Mouse (Mus musculus) C2C12 (cell line): ENCODE data around the gene Hist1h3h. TPM values are rescaled to one million over a fixed set of nuclear protein-coding genes. Genes with fewer than 3 reads are reported as not detected.
A peak's percentile ranks its signal among the peaks of the same experiment; 100 is the strongest.
"Not testable (repeated sequence)": the region's sequence is repeated elsewhere in the genome, so short reads cannot be mapped to it uniquely, and the experiment has no call there.

Experiments
- H3K27me3 ChIP-seq: one replicate; pipeline ENCODE4 v1.6.1; 2011; ENCODE audit not compliant: control insufficient read depth, insufficient read depth, insufficient read length
- H3K36me3 ChIP-seq: one replicate; pipeline ENCODE4 v1.6.1; 2011; ENCODE audit not compliant: control insufficient read depth, insufficient read depth
- H3K4me3 ChIP-seq: one replicate; pipeline ENCODE4 v1.5.1; 2011; ENCODE audit warnings: mild to moderate bottlenecking, control low read depth; ENCODE audit not compliant: poor library complexity, insufficient read depth, severe bottlenecking
- H3K79me2 ChIP-seq: one replicate; pipeline ENCODE4 v1.6.1; 2011; ENCODE audit not compliant: control insufficient read depth, insufficient read depth
- H3K79me3 ChIP-seq: one replicate; pipeline ENCODE4 v1.6.1; 2011; ENCODE audit warnings: low read depth, control low read depth
- H3ac ChIP-seq: one replicate; pipeline ENCODE3; 2011; ENCODE audit warnings: low read depth; ENCODE audit not compliant: control insufficient read depth, insufficient read length
- CEBPB ChIP-seq: IDR thresholded peaks from one replicate; pipeline ENCODE4 v1.6.1; 2011; ENCODE audit warnings: low read depth, mild to moderate bottlenecking, control low read depth, moderate library complexity
- CTCF ChIP-seq: IDR thresholded peaks from one replicate; pipeline ENCODE4 v1.5.1; 2011; ENCODE audit not compliant: control insufficient read depth, insufficient read depth, insufficient read length
- FOSL1 ChIP-seq: IDR thresholded peaks from one replicate; pipeline ENCODE4 v1.8.0; 2011; ENCODE audit warnings: mild to moderate bottlenecking, low read length; ENCODE audit not compliant: poor library complexity, insufficient read depth, severe bottlenecking
- MAX ChIP-seq: IDR thresholded peaks from one replicate; pipeline ENCODE4 v1.6.1; 2011; ENCODE audit warnings: mild to moderate bottlenecking, control low read depth
- MYOD1 ChIP-seq: IDR thresholded peaks from one replicate; pipeline ENCODE4 v1.6.1; 2011; ENCODE audit warnings: low read depth; ENCODE audit not compliant: control insufficient read depth, insufficient read length
- MYOG ChIP-seq: IDR thresholded peaks from one replicate; pipeline ENCODE4 v1.6.1; 2011; ENCODE audit not compliant: control insufficient read depth, insufficient read length; ENCODE audit errors: extremely low read depth
- USF1 ChIP-seq: IDR thresholded peaks from one replicate; pipeline ENCODE4 v1.6.1; 2011; ENCODE audit warnings: low read depth, mild to moderate bottlenecking, control low read depth, moderate library complexity
- polyA plus RNA-seq: library from polyadenylated mRNA; unstranded; fragments of >200 nt; fragmentation: generic; extraction: Trizol; gene quantifications from one replicate; pipeline ENCODE4 v1.2.1, GENCODE M21; 2012; ENCODE audit warnings: missing spikeins

Hist1h3h gene
- polyA plus RNA-seq, 1 experiment = 15.6 TPM

DNA sequence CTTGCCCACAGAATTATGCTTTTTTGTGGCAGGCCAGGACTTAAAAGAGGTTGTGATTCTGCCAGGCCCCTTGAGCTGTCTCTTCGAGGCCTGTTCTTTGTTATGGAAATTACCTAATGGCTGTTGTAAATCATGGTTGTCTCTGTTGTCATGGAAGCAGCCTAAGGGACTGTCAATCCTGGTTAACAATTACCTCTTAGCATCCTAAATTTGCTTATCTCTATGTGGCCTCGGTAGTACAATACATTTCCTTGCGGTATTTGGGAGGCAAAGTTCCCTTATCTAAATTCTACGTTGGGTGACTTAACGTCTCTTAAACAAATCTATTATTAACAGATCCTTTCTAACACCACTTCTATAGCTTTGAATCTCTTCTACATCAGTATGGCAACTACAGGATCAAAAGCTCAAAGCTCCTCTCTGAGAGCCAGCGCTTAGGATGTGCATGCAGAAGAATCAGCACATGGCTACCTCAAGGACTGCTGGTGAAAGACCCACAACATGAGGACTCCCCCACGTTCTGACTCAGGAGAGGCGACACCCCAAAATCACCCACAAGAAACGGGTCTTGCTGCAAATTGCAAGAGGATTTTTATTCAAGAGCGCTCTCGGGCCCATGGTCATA, 10.6 kb downstream of the Hist1h3h start:
- H3ac ChIP-seq = no peak overlapping the region
- H3K27me3 ChIP-seq = no peaks in the 10 kb centered on the region
- H3K36me3 ChIP-seq = no peaks in the 10 kb centered on the region
- H3K79me2 ChIP-seq = no peaks in the 10 kb centered on the region
- no peaks in the 10 kb centered on the region for H3K79me3 ChIP-seq
- TF ChIP-seq MYOD1 (no peak), CEBPB (no peak), MYOG (no peak), CTCF (no peak), MAX (no peak), FOSL1 (no peak), USF1 (no peak)
- H3K4me3 ChIP-seq = no peak overlapping the region

DNA sequence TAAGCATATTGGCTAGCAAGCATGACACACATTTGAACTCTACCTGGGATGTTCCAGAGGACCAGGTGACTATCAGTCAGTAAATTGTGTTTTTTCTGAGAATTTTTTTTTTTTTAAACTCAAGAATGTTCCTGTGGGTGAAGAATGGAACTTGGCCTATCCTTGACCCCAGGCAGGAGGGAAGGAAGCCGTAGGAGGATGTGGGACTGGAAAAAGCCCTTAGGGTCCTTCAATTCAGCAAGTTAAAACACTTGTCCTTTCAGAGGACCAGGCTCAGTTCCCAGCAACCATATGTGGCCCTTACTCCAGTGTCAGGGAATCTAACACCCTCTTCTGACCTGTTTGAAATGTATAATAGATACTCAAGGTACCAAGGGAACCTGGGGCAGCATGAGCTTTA, 12.1 kb downstream of the Hist1h3h start:
- Histone ChIP-seq H3K4me3 (no peak overlapping the region), H3K36me3 (no peaks in the 10 kb centered on the region), H3K79me2 (no peaks in the 10 kb centered on the region), H3ac (no peak overlapping the region), H3K27me3 (no peaks in the 10 kb centered on the region), H3K79me3 (no peaks in the 10 kb centered on the region)
- no peak for TF ChIP-seq MYOD1
- no peak for TF ChIP-seq MYOG
- TF ChIP-seq FOSL1 = no peak
- no peak for TF ChIP-seq CEBPB
- TF ChIP-seq USF1 = no peak
- no peak for TF ChIP-seq CTCF
- TF ChIP-seq MAX = no peak

DNA sequence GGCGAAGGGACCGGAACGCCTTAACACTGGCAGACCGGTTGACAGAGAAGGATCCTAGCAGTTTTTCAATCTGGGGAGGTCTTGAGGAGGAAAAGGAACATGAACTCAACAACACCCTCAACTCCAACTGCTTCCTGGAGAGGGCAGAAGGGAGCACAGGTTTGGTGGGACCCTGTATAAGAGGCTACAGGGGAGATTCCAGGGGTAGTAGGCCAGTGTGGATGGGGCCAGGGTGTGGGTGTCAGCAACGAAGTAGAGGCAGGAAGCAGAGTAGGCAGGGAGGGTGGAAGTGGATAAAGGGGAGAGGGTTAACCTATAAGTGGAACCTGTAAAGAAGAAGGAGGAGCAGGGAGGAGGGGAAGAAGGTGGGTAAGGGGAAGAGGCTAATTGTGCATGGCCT, 16.0 kb downstream of the Hist1h3h start:
- H3K79me2 ChIP-seq = no peaks in the 10 kb centered on the region
- H3K27me3 ChIP-seq = no peaks in the 10 kb centered on the region
- H3K79me3 ChIP-seq = no peaks in the 10 kb centered on the region
- H3ac ChIP-seq = peak overlapping the region; percentile 32
- H3K36me3 ChIP-seq = no peaks in the 10 kb centered on the region
- H3K4me3 ChIP-seq = no peak overlapping the region
- no peak for TF ChIP-seq MYOG
- no peak for TF ChIP-seq MAX
- TF ChIP-seq CEBPB = no peak
- TF ChIP-seq FOSL1 = no peak
- TF ChIP-seq MYOD1 = no peak
- no peak for TF ChIP-seq CTCF
- no peak for TF ChIP-seq USF1

DNA sequence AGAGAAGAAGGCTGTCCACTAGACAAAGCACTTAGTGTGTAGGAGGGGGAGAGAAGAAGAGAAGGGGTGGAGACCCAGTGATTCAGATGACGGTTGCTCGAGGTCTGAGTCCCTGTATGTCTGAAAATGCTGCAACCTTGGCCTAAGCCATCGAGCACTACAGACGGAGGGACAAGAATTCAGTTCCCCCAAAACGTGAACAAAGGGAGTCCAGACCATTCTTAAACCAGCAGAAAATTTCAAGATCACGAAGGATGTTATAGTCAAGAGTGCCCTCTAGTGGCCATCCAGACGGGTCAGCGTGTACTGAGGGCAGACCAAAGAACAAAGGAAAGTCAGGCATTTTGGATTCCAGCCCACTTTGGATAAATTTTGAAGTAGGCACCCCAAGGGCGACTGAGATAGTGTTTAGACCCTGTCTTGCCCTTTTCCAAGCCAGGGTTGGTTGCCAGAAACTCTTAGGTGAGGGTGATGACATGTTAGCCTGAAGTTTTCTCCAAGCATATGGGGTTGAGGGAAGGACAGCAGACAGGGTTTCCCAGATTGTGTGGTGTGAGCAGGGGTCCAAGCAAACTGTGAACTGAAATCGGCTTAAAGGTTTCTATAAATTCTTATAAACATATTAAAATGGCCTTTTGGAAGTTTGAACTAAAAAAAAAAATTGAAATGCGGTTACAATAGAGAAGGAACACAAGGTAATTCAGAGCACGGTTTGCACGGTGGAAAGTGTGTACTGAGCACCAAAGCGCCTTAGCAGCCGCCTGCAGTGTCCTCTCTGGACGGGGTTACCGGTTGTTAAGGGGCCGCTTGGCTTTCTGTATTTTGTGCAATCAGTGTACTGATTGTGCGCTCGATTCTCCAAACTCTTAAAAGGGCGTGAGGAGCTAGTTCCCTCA, 16.8 kb downstream of the Hist1h3h start:
- H3K79me2 ChIP-seq = no peaks in the 10 kb centered on the region
- TF ChIP-seq MYOG (no peak), MYOD1 (no peak), CTCF (peak; percentile 51), FOSL1 (no peak), CEBPB (no peak), USF1 (no peak), MAX (peak; percentile 65)
- peak overlapping the region; percentile 28 for H3ac ChIP-seq
- H3K27me3 ChIP-seq = no peaks in the 10 kb centered on the region
- peak overlapping the region; percentile 11 for H3K4me3 ChIP-seq
- no peaks in the 10 kb centered on the region for H3K36me3 ChIP-seq
- no peaks in the 10 kb centered on the region for H3K79me3 ChIP-seq

DNA sequence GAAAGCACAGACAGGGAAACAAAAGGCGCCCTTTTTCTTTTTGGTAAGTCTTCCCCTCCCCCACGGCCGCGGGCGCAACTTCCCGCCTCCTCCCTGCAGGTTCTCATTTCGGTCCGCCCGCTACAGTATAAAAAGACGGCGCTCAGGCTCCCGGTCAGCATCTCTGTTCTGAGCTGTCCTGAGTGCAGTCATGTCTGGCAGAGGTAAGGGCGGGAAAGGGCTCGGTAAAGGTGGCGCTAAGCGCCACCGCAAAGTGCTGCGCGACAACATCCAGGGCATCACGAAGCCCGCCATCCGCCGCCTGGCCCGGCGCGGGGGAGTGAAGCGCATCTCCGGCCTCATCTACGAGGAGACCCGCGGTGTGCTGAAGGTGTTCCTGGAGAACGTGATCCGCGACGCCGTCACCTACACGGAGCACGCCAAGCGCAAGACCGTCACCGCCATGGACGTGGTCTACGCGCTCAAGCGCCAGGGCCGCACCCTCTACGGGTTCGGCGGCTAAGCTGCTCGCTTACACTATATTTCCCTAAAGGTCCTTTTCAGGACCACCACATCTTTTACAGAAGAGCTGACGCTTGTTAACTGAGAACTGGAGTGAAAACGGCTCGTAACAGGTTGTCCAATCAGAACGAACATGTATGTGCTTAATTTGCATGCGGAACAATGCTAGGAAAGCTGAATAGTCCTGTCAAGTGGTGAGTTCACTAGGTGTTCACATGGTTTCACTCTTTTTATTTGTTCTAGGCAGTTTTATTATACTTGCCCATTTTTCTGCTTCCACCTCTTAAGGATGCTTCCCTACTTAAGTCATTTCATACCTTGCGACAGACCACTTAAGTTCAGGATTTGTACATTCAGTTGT, 17.7 kb downstream of the Hist1h3h start, which contains the start of gene Hist1h4j:
Gene Hist1h4j (plus strand): TSS at position 159 of the 862 bp plus-strand sequence.
- Histone ChIP-seq H3K4me3 (peak within 1 kb of the TSS; percentile 29), H3ac (peak within 1 kb of the TSS; percentile 28)
- H3K27me3 ChIP-seq, H3K79me3 ChIP-seq, H3K36me3 ChIP-seq, H3K79me2 ChIP-seq: not testable (repeated sequence)
